Mouse (Mus musculus) spleen, postnatal 14 days (tissue): ENCODE results near the gene Fastkd3.
"Not testable (repeated sequence)": the region's sequence is repeated elsewhere in the genome, so short reads cannot be mapped to it uniquely, and the experiment has no call there.

Experiments used
- DNase-seq, 2 experiments: peaks; one replicate each; pipeline ENCODE4 v3.0.0; 2021 to 2022; ENCODE audit warnings: low spot score in 2 of 2

Gene Fastkd3

DNA sequence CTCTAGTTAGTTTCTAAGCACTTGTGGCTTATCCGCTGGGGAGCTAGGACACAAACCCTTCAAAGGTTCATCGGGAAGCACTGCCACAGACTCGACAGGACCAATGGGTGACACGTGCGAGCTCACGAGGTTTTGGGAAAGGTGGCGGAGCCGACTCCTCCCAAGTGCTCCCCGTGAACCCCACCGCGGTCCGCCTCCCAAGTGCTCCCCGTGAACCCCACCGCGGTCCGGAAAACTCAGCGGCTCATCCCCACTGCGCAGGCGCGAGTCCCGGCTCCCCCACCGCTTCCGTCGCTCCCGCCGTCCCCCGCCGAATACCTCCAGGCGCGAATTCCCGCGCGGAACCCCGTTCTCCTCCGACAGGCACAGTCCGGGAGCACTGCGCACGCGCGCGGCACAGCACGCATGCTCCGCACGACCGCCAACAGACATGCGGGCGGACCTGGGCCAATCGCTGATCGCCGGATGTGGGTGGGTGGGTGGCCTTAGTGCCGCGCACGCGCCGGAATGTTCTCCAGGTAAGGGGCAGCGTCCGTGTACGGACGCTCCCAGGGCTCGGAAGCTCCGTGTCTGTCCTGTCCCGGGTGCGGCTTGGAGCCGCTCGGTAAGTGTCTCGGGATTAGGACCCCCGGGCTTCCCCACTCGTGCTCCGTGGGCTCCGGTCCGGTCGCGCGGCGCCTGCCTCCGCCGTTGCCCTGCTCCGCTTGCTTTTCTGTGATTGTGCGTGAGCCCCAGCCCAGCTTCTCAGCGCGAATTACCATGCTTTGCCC lies at the start of gene Fastkd3, which contains the start of gene Mtrr:
Gene Fastkd3 (plus strand): TSS at position 488 of the 770 bp plus-strand sequence.
Gene Mtrr (minus strand): TSS at position 403 of the 770 bp plus-strand sequence.
- DNase-seq: peak; percentile 81 to 84

DNA sequence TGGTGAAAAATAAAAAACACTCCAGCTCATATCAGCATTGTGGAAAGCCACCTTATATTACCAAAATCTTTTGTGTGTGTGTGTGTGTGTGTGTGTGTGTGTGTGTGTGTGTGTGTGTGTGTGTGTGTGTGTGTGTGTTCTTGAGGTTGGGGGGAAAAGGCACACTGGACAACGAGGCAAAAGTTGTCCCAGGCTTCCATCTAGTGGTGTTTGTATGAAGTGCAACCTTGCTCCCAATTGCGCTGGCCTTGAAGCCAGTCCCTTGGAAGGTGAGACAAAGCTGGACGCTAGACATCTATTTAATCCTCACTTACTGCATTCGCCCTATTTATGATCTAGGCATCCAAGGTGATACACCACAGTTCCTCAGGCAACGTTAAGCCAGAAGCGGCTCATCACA lies 28.6 kb upstream of the Fastkd3 start:
- not testable (repeated sequence) for DNase-seq

DNA sequence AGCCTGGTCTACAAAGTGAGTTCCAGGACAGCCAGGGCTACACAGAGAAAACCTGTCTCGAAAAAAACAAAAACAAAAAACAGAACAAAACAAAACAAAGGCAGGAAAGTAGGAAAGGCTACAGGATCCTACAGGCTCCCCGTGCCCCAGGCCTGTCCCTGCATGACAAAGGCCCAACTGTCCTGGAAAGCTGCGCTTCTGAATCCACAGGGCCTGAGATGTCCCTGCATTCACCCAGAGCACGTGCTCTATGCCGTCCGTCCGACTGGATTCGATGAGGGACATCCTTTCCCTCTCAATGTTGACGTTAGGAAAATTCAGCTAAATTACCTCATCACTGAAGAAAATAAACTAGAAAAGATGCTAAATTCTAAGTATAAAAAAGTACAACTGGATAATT lies 13.9 kb upstream of the Fastkd3 start:
- no peak for DNase-seq

DNA sequence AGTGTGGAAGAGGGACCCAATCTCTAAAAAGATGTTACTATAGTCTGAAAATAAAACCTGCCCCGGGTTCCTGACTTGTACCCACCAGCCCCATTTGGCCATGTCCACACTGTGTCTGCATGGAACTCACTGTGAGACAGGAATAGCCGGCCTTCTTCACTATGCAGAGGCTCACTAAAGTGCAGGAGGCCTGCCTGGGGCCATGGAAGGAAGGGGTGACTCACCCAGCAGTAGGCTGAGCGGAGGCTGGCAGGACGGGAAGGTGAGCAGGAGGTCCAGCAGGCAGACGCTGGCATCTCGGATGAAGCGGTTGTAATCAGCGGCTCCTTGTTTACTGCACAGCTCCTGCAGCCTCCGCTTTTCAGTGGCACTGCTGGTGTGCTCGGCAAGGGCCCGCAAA lies 13.5 kb upstream of the Fastkd3 start:
- DNase-seq: no peak

DNA sequence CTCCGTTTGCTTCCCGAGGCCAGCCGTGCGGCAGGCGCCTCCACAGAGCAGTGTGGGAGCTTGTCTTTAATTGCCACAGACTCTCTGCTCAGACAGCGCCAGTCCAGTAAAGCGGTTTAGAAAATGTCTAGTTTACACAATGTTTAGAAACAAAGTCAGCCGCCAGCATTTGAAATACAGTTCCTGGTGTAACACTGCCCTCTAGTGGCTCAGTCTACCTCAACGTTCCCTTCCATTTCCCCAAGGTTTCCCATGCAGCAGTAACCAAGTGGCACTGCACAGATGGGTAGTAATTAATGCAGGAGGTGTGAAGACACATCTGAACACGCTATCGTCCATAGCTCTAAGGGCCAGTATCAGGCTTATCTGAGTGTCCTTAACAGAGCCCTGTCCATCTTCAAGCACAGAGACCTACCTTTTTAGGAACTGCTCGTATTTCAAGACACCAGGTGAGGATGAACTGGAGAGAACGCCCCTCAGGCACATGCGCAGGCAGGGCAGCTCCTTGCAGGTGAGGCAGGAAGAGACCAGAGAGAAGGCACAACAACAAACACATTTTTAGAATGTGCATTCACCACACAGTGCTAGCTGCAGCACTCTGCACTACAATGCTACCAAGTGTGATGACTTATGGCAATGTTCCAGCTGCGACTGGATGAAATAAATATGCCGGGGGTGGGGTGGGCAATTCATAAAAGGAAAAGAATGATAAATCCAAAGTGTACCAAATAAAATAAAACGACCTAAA lies 12.3 kb upstream of the Fastkd3 start:
- peak in 1 of 2 experiments; percentile 13 for DNase-seq

DNA sequence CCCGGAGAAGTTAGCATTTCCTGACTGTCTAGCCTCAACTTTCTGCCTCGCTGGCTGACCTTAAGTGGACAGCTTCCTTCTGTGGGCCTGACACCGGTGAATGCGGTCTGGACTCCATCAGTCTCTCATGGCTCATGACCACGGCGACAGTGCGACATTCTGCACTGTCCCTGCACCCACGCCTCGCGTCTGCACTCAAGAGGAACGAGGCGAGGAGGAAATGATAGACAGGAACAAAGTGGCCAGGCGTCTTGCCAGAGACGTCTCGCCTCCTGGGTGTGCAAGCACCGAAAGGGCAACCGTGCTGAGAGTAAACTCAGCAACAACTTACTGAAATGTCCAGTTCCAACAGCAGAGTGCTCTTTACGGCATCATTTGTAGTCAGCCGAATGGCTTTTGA lies 9.8 kb upstream of the Fastkd3 start:
- DNase-seq: no peak

DNA sequence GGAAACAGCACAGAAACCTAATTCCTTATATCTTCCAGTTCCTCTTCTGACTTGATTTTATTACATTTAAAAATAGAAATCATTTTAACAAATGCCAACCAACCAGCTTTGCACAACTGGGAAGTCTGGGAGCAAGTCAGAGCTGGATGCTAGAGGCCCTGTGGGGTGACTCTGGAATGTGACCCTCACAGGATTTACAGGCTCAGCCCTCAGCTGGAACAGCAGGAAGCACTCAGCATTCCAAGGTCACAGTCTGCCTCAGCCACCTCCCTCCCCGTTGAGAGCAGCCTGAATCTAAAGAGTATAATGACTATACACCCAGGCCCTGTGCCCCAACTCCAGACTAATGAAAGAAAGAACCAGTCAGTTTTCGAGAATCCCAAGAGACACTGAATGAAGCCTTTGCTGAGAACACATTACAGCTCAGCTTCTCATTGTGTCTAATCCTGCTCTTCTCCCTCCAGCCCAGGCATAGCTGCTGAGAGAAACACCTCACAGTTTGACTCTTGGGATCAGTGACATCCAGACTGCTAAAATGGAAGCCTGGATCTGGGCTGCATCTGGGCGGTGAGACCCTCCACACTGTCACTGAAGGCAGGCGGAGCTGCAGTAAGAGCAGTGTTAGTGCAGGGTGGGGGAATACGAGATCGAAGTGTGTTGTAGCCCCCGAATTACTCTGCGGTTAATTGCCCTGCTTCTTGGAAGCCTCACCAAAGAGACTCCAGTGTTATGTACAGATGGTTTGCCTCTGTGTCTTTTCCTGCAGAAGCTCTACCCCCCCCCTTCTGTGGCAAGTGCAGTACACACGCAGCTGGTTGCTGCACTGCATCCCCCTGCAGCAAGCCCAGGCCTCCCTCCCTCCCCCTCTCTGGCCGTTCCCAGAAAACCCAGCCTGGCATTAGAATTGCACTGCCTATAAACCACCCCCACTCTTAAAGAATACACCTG lies 8.8 kb upstream of the Fastkd3 start:
- DNase-seq: no peak

DNA sequence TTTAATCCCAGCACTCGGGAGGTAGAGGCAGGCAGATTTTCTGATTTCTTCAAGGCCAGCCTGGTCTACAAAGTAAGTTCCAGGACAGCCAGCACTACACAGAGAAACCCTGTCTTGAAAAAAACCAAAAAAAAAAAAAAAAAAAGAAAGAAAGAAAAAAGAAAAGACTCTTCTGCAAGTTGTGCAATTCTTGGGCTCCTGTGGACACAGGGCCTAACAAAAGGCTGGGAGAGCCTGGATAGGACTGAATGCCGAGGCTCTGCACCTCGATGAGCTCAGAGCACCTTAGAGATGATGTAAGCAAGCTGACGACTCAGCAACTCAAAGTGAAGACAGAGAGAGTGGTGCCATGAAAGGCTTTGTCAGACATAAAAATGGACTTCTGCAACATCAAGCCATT lies 7.6 kb upstream of the Fastkd3 start:
- no peak for DNase-seq

DNA sequence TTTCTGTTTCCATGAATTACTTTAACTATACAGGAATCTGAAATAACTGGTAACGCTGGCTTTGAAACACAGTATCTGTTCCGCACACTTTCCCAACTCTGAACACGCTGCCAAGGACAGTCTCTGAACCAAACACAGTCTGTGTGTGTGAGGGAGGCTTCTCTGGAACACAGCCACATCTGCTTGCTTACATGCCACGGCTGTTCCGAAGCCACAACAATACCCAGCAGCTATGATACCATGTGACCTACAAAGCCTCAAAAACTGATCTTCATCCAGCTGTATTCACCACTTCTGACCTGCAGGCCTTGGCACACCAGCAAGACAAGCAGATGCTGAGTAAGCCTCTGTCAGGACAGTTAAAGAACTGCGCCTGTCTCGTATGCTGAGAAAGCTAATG lies 4.1 kb upstream of the Fastkd3 start:
- DNase-seq: no peak

DNA sequence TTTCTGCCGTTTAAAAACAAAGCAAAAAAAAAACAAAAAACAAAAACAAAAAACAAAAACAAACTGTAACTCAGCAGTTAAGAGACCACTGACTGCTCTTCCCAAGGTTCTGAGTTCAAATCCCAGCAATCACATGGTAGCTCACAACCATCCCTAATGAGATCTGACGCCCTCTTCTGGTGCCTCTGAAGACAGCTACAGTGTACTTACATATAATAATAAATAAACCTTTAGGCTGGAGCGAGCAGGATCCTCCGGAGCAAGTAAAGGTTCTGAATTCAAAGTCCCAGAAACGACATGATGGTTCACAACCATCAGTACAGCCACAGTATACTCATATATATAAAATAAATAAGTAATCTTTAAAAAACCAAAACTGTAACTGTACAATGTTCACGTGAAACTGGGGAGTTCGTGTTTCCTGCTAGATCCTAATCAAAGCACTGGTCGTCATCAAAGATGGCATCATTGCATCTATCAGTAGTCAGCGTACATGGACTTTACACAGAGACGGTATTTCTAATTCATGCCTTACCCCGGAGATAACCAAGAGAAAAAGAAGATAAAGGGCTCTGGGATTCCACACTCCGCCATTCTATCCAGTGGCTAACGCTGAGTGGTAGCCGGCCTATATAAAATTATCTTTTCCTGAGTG lies 821 bp upstream of the Fastkd3 start:
- DNase-seq: no peak

DNA sequence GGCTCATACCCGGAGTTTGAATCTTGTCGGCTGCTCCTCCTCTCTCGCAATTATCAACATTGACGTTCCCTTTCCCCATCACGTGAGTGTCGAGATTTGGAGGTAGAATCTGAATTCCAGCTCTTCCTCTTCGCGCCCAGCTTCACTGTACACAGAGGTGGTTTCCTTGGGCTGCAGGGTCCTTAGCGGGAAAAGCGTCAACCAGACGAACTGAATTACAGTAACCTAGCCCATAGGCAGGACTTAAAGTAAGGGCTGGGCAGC lies 415 bp downstream of the Fastkd3 start:
- DNase-seq: no peak

DNA sequence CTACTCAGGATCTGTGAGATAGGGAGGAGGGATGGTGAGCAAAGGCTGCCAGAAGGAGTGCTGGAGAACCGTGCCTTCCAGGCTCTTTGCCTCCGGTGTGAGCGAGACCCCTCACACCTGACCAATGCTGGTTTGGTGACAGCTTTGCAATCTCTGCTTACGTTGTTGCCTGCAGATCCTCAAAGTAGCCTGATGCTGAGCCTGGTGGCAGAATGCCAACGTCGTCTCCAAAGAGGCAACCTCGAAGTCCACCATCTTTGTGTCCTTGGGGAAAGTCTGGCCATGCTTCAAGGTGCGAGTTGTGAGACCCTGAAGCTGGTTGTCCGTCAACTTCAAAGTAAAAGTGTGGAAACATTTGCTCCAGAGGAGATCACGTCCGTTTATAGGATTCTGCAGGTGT lies 1.9 kb downstream of the Fastkd3 start:
- DNase-seq: no peak

DNA sequence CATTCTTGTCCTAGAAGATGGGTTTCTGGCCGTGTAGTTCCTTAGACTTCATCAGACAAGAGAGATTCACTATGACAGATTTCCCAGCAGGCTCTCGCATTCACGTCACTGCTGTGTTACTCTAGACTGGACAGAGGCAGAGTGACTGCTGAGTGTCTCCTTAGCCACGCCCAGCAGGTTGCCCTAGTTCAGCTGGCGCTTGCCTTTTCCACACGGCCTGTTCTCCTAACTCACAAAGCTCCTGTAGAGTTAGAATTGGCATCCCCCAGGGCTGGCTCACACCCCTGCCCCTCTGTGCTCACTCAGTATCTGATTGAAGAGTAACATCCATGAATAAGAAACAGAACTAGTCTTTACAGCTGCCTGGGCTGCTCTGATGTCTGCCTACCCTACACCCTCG lies 3.4 kb downstream of the Fastkd3 start:
- DNase-seq: no peak

DNA sequence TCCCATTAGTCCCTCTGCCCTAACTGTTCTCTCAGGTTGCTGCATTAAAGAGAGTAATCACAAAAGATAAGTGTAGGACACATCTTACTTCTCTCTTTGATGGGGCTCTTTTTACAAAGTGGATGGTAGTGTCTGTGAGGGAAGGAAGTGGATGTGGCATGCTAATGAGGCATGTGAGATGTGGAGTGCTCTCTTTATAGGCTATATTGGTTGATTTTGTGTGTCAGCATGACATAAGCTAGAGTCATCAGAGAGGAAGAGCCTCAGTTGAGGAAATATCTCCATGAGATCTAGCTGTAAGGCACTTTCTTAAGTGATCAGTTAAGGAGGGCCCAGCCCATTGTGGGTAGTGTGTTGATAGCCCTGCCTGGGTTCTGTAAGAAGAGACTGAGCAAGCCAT lies 6.3 kb downstream of the Fastkd3 start:
- DNase-seq: no peak

DNA sequence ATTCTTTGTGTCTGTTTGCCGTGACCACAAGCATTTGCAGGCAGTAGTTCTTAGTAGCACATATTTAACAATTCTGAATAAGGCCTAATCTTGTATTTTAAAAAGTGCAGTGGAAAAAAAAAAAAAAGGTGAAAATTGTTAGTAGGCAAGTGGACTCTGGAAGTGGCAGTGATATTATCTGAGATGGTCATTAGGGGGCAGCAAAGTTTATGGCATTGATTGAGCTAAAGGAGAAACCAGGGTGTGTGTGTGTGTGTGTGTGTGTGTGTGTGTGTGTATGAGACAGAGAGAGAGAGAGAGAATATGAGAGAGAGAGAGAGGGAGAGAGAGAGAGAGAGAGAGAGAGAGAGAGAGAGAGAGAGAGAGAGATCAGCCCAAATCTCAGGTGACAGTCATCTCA lies 11.8 kb downstream of the Fastkd3 start:
- no peak for DNase-seq

DNA sequence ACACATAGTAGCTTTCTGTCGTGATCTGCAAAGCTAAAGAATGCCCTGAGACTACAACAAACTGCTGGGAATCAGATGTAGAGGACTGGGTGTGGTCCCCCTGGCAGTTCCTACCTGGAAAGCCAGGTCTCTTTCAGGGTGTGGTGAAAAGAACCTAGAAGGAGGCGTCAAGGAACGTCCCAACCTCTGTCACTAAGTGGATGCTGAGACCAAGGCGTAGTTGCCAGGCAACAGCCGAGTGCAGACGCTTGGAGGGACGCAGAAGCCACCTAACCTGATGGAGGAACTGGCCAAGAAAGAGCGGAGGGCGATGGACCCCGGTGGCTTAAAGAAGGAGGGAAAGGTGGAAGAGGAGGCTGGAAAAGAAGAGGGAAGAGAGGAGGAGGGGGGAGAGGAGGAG lies 15.2 kb downstream of the Fastkd3 start, which contains the start of gene 1700001L19Rik:
Gene 1700001L19Rik (plus strand): TSS at position 223 of the 400 bp plus-strand sequence.
- DNase-seq: no peak

DNA sequence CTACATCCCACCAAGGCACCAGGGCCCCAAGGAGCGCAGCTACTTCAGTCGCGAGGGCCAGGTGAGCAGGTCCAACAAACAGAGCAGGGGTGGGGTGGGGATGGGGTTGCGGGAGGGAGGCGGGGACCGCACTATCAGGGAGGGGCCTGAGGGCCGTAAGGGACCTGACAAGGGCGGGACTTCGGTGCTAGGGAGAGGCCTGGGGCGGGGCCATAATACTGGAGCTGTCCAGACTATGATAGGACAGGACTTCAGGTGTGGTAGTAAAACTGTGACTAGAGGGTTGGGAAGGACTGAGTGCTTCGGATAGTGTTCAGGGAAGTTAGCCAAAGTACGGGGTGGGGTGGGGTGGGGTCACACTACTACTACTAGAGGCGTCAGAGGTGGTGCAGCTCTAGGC lies 15.6 kb downstream of the Fastkd3 start:
- no peak for DNase-seq

DNA sequence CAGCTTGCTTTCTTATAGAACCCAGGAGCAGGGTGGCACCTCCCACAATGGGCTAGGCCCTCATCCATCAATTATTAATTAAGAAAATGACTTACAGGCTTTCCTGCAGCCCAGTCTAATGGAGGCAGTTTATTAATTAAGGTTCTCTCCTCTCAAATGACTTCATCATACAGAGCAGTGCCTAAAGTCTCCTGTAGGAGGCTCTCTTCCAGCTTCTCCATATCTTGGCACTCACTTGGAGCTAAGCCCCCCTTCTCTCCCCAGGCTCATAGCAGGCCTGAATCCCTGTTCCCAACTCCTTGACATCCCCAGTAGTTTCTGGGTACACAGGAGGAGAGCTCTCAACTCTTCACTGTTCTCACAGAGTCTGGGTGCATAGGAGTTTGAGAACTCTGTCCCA lies 16.9 kb downstream of the Fastkd3 start:
- no peak for DNase-seq

DNA sequence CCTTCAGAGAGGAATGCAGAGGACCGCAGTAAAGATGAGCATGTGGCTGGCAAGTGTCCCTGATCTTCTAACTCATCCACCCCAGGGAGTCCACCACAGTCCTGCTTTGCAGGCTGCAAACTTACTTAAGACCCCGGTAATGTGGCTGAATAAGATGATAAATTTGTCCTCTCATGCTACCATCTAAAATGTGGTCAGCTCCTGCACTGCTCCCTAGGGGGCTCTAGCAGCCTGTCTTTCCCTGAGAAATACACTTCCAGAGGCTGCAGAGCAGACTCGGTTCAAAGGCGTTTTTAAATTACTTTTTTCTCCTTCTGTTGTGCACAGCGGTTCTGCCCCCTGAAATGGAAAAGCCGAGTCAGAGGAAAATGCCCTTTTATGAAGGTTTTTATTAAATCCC lies 19.1 kb downstream of the Fastkd3 start:
- no peak for DNase-seq

DNA sequence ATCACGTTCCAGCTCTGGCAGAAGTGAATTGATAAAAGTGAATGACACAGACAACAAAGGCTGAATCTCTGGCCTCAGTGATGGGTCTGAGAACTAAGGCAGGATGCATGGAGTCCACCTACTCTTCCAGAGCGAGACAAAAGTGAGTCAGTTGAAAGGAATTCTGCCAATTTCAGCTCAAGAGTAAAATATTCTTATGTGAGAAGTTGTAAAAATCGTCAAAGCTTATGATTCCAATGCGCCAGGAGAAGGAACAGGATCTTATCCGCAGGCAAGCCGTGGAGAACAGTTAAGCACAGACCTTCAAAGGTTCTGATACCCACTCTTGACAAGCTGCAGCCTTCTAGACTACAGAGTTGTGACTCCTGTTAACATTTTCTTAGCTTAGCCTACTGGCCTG lies 21.1 kb downstream of the Fastkd3 start:
- no peak for DNase-seq

DNA sequence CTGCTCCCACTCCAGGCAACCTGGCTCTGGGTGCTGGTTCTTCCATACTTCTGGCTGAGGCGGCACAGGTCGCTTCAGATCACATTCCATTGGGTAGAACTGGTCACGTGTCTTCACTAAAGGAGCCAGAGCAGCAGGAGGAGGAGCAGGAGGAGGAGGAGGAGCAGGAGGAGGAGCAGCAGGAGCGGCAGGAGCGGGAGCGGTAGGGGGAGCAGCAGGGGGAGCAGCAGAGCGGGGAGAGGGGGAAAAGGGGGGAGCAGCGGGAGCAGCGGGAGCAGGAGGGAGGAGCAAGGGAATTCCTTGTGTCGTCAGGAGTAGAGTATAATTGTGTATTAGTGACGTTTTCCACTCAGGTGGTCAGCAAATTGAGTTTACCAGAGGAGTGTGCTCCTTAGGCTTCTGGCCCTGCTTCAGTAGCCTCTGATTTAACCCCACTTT lies 23.7 kb downstream of the Fastkd3 start:
- DNase-seq: no peak
